Mouse (Mus musculus): ENCODE data around the gene Ccdc116. TPM values are rescaled to one million over a fixed set of nuclear protein-coding genes. Genes with fewer than 3 reads are reported as not detected.
"Not testable (repeated sequence)": the region's sequence is repeated elsewhere in the genome, so short reads cannot be mapped to it uniquely, and the experiment has no call there.

Gene Ccdc116
- 1.5 and 2.2 TPM in 2 replicates for polyA plus RNA-seq (2015; fragmentation: Nextera tagmentation; extraction: Ambion mirVana)

GRCm38 (mm10) chr16:17146772-17147235, at the start of gene Ccdc116:
Gene Ccdc116 (minus strand): TSS chr16:17147229.
- ATAC-seq (ENCODE audit: low FRiP score): peak; percentile 86
- peaks cover 7% of the 10 kb centered on the region; the same call in 1 of the 2 replicates for H3K27me3 ChIP-seq
- peaks cover 7% of the 10 kb centered on the region; the same call in 1 of the 2 replicates for H3K36me3 ChIP-seq
- peaks cover 17% of the 10 kb centered on the region for H3K4me1 ChIP-seq (replicated peaks)
- peak within 1 kb of the TSS; percentile 78 for H3K27ac ChIP-seq
- peak within 1 kb of the TSS; percentile 93 for H3K4me2 ChIP-seq
- no peaks in the 10 kb centered on the region for H3K9me3 ChIP-seq
- under 1% methylated on average over 27 of the region's 34 CpGs for WGBS
- H3K9ac ChIP-seq: peak within 1 kb of the TSS; percentile 81
- H3K4me3 ChIP-seq: peak within 1 kb of the TSS; percentile 66

- no peak overlapping the region for H3K27ac ChIP-seq
- no peaks in the 10 kb centered on the region for H3K27me3 ChIP-seq
- H3K4me1 ChIP-seq (replicated peaks): peaks cover 2% of the 10 kb centered on the region; the same call in 1 of the 2 replicates
- H3K9ac ChIP-seq: no peak overlapping the region
- no peaks in the 10 kb centered on the region for H3K9me3 ChIP-seq
- no peak overlapping the region for H3K4me2 ChIP-seq
- no peaks in the 10 kb centered on the region; the same call in 1 of the 2 replicates for H3K36me3 ChIP-seq
- 95% methylated on average over 4 of the region's 4 CpGs for WGBS
- no peak for ATAC-seq (ENCODE audit: low FRiP score)
- H3K4me3 ChIP-seq: no peak overlapping the region
Measured at GRCm38 (mm10) chr16:17193823-17194222, 46.8 kb upstream of the Ccdc116 start.

GRCm38 (mm10) chr16:17185475-17185874, 38.4 kb upstream of the Ccdc116 start:
- no peak overlapping the region for H3K9ac ChIP-seq
- no peaks in the 10 kb centered on the region for H3K27me3 ChIP-seq
- no peak overlapping the region for H3K4me2 ChIP-seq
- no peaks in the 10 kb centered on the region for H3K9me3 ChIP-seq
- no peak overlapping the region for H3K4me3 ChIP-seq
- H3K4me1 ChIP-seq (replicated peaks): no peaks in the 10 kb centered on the region
- no peak overlapping the region for H3K27ac ChIP-seq
- ATAC-seq (ENCODE audit: low FRiP score): no peak
- peaks cover 13% of the 10 kb centered on the region for H3K36me3 ChIP-seq

- WGBS: 89% methylated on average over 3 of the region's 3 CpGs
- ATAC-seq (ENCODE audit: low FRiP score): no peak
Measured at GRCm38 (mm10) chr16:17183003-17183402, 36.0 kb upstream of the Ccdc116 start.

GRCm38 (mm10) chr16:17182136-17182535, 35.1 kb upstream of the Ccdc116 start:
- WGBS: 87% methylated on average over 2 of the region's 2 CpGs
- H3K27me3 ChIP-seq: no peaks in the 10 kb centered on the region
- H3K36me3 ChIP-seq: peaks cover 13% of the 10 kb centered on the region

More at GRCm38 (mm10) chr16:17183003-17183402, 36.0 kb upstream of the Ccdc116 start:
- Histone ChIP-seq H3K4me3 (no peak overlapping the region), H3K4me2 (no peak overlapping the region), H3K4me1 (replicated peaks) (no peaks in the 10 kb centered on the region), H3K9ac (no peak overlapping the region), H3K27me3 (no peaks in the 10 kb centered on the region), H3K9me3 (no peaks in the 10 kb centered on the region), H3K36me3 (peaks cover 13% of the 10 kb centered on the region), H3K27ac (no peak overlapping the region)

GRCm38 (mm10) chr16:17181382-17181781, 34.4 kb upstream of the Ccdc116 start:
- no peak for ATAC-seq (ENCODE audit: low FRiP score)
- H3K9me3 ChIP-seq: no peaks in the 10 kb centered on the region
- H3K4me1 ChIP-seq (replicated peaks): no peaks in the 10 kb centered on the region
- H3K4me2 ChIP-seq: no peak overlapping the region
- H3K9ac ChIP-seq: no peak overlapping the region
- no peak overlapping the region for H3K4me3 ChIP-seq
- no peak overlapping the region for H3K27ac ChIP-seq
- peaks cover 9% of the 10 kb centered on the region for H3K36me3 ChIP-seq
- 95% methylated on average over 4 of the region's 4 CpGs for WGBS
- H3K27me3 ChIP-seq: no peaks in the 10 kb centered on the region

More at GRCm38 (mm10) chr16:17182136-17182535, 35.1 kb upstream of the Ccdc116 start:
- no peak overlapping the region for H3K4me2 ChIP-seq
- no peak overlapping the region for H3K9ac ChIP-seq
- no peaks in the 10 kb centered on the region for H3K4me1 ChIP-seq (replicated peaks)
- H3K9me3 ChIP-seq: no peaks in the 10 kb centered on the region
- H3K27ac ChIP-seq: no peak overlapping the region
- ATAC-seq (ENCODE audit: low FRiP score): no peak
- no peak overlapping the region for H3K4me3 ChIP-seq

- no peaks in the 10 kb centered on the region for H3K4me1 ChIP-seq (replicated peaks)
- no peaks in the 10 kb centered on the region for H3K27me3 ChIP-seq
- no peak overlapping the region for H3K4me2 ChIP-seq
- no peak for ATAC-seq (ENCODE audit: low FRiP score)
- H3K9me3 ChIP-seq: no peaks in the 10 kb centered on the region
- H3K36me3 ChIP-seq: peaks cover 12% of the 10 kb centered on the region
- no peak overlapping the region for H3K9ac ChIP-seq
- WGBS: 96% methylated on average over 3 of the region's 3 CpGs
- H3K27ac ChIP-seq: no peak overlapping the region
- H3K4me3 ChIP-seq: no peak overlapping the region
Measured at GRCm38 (mm10) chr16:17179706-17180105, 32.7 kb upstream of the Ccdc116 start.

- Histone ChIP-seq H3K27ac (no peak overlapping the region), H3K36me3 (peaks cover 20% of the 10 kb centered on the region), H3K4me1 (replicated peaks) (no peaks in the 10 kb centered on the region), H3K4me2 (no peak overlapping the region), H3K9me3 (no peaks in the 10 kb centered on the region), H3K4me3 (no peak overlapping the region), H3K9ac (no peak overlapping the region), H3K27me3 (no peaks in the 10 kb centered on the region)
- no peak for ATAC-seq (ENCODE audit: low FRiP score)
- 97% methylated on average over 1 of the region's 1 CpGs for WGBS
Measured at GRCm38 (mm10) chr16:17177623-17178170, 30.7 kb upstream of the Ccdc116 start.

GRCm38 (mm10) chr16:17175765-17176164, 28.7 kb upstream of the Ccdc116 start:
- ATAC-seq (ENCODE audit: low FRiP score): no peak
- 89% methylated on average over 2 of the region's 2 CpGs for WGBS
- peaks cover 29% of the 10 kb centered on the region for H3K36me3 ChIP-seq
- H3K9ac ChIP-seq: no peak overlapping the region
- no peak overlapping the region for H3K27ac ChIP-seq
- H3K4me1 ChIP-seq (replicated peaks): no peaks in the 10 kb centered on the region
- no peaks in the 10 kb centered on the region for H3K27me3 ChIP-seq
- no peak overlapping the region for H3K4me2 ChIP-seq
- no peaks in the 10 kb centered on the region for H3K9me3 ChIP-seq
- H3K4me3 ChIP-seq: no peak overlapping the region

GRCm38 (mm10) chr16:17168049-17168448, 21.0 kb upstream of the Ccdc116 start:
- Histone ChIP-seq H3K4me1 (replicated peaks) (no peaks in the 10 kb centered on the region), H3K4me2 (no peak overlapping the region), H3K27me3 (no peaks in the 10 kb centered on the region), H3K27ac (no peak overlapping the region), H3K9me3 (no peaks in the 10 kb centered on the region), H3K4me3 (no peak overlapping the region), H3K9ac (no peak overlapping the region), H3K36me3 (peaks cover 40% of the 10 kb centered on the region)
- no peak for ATAC-seq (ENCODE audit: low FRiP score)
- 89% methylated on average over 5 of the region's 5 CpGs for WGBS

- no peak for ATAC-seq (ENCODE audit: low FRiP score)
- Histone ChIP-seq H3K4me3 (no peak overlapping the region), H3K4me1 (replicated peaks) (no peaks in the 10 kb centered on the region), H3K27ac (no peak overlapping the region), H3K36me3 (peaks cover 34% of the 10 kb centered on the region), H3K27me3 (no peaks in the 10 kb centered on the region), H3K9me3 (no peaks in the 10 kb centered on the region), H3K9ac (no peak overlapping the region), H3K4me2 (no peak overlapping the region)
Measured at GRCm38 (mm10) chr16:17167179-17167578, 20.1 kb upstream of the Ccdc116 start.

GRCm38 (mm10) chr16:17165478-17165877, 18.4 kb upstream of the Ccdc116 start:
- peaks cover 30% of the 10 kb centered on the region for H3K36me3 ChIP-seq
- not testable (repeated sequence) for H3K4me1 ChIP-seq (replicated peaks); H3K9ac ChIP-seq; H3K27ac ChIP-seq; ATAC-seq (ENCODE audit: low FRiP score); H3K4me3 ChIP-seq; H3K27me3 ChIP-seq; H3K9me3 ChIP-seq; H3K4me2 ChIP-seq
- 95% methylated on average over 1 of the region's 1 CpGs for WGBS

- Histone ChIP-seq H3K27me3 (no peaks in the 10 kb centered on the region), H3K4me1 (replicated peaks) (no peaks in the 10 kb centered on the region), H3K27ac (no peak overlapping the region), H3K36me3 (peaks cover 56% of the 10 kb centered on the region), H3K9me3 (no peaks in the 10 kb centered on the region), H3K4me2 (no peak overlapping the region), H3K4me3 (no peak overlapping the region), H3K9ac (no peak overlapping the region)
- ATAC-seq (ENCODE audit: low FRiP score): no peak
- WGBS: 96% methylated on average over 2 of the region's 2 CpGs
Measured at GRCm38 (mm10) chr16:17154346-17154745, 7.3 kb upstream of the Ccdc116 start.
